Mouse (Mus musculus): ENCODE measurements at regions not wholly inside any gene's neighbourhood (a gene's known extent, or its start where the extent isn't known, plus 50 kb on each side); places are given as distances from the start of the nearest gene placed in this dataset.

DNA sequence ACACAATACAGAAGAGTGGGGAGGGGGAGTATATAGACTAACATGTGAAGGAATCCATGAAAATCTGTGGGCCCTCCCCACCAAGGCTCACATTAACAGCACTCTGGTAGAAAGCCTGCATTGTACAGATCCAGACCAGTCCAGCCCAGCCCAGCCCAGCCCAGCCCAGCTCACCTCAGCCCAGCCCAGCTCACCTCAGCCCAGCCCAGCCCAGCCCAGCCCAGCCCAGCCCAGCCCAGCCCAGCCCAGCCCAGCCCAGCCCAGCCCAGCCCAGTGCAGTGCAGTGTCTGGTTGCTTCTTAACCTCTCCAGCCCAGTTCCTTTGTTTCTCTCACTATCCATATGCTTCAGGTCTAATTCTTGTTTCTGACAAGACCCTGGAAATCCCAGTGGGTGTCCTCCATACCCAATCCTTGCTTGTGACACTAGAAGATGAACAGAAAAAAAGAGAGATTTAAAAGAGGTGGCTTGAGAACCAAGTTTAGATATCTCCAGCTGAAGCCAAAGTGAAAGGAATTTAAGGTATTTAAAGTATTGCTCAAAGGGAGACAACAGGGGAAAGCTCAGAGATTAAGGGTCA, 366.5 kb downstream of the Adam3 start:
- no peak overlapping the region for H3K27ac ChIP-seq (ENCODE audit: low read length)
- H3K36me3 ChIP-seq (ENCODE audit: insufficient read depth, low read length): no peaks in the 10 kb centered on the region
- H3K4me1 ChIP-seq (ENCODE audit: insufficient read depth, low read length): no peaks in the 10 kb centered on the region
- peak; percentile 82 for ATAC-seq (ENCODE audit: low FRiP score, low TSS enrichment)
- H3K9ac ChIP-seq (replicated peaks; ENCODE audit: low read length): no peak overlapping the region
- no peak overlapping the region for H3K4me3 ChIP-seq (ENCODE audit: low read length)
- no peaks in the 10 kb centered on the region for H3K9me3 ChIP-seq (ENCODE audit: low read length)
- H3K27me3 ChIP-seq (ENCODE audit: insufficient read depth, low read length): no peaks in the 10 kb centered on the region
- H3K4me2 ChIP-seq (replicated peaks; ENCODE audit: low read depth, low read length): no peak overlapping the region

DNA sequence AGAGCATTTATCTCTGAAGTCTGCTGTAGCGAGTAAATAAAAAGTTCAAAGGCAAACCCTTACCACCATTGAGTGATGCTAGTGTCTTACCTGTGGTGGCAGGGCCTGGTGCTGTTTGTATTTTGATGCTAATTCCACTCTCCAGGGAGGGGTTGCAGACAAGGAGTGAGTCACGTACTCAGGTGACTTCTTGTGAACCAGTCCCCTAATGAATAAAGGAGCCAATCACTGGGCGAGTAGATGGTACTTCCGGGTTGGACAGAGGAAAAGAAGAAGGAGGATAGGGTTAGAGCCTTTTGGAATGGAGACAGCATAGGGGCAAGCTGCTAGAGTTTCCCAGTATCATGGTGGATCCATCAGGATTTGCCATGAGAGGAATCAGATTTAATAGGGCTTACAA, 370.5 kb downstream of the Adam3 start:
- no peak overlapping the region for H3K27ac ChIP-seq (ENCODE audit: low read length)
- no peak overlapping the region for H3K4me2 ChIP-seq (replicated peaks; ENCODE audit: low read depth, low read length)
- no peak overlapping the region for H3K4me3 ChIP-seq (ENCODE audit: low read length)
- H3K9me3 ChIP-seq (ENCODE audit: low read length): no peaks in the 10 kb centered on the region
- ATAC-seq (ENCODE audit: low FRiP score, low TSS enrichment): no peak
- H3K4me1 ChIP-seq (ENCODE audit: insufficient read depth, low read length): peaks cover 15% of the 10 kb centered on the region
- no peaks in the 10 kb centered on the region for H3K27me3 ChIP-seq (ENCODE audit: insufficient read depth, low read length)
- H3K36me3 ChIP-seq (ENCODE audit: insufficient read depth, low read length): no peaks in the 10 kb centered on the region
- 90% methylated on average over 4 of the region's 4 CpGs for WGBS
- no peak overlapping the region for H3K9ac ChIP-seq (replicated peaks; ENCODE audit: low read length)

DNA sequence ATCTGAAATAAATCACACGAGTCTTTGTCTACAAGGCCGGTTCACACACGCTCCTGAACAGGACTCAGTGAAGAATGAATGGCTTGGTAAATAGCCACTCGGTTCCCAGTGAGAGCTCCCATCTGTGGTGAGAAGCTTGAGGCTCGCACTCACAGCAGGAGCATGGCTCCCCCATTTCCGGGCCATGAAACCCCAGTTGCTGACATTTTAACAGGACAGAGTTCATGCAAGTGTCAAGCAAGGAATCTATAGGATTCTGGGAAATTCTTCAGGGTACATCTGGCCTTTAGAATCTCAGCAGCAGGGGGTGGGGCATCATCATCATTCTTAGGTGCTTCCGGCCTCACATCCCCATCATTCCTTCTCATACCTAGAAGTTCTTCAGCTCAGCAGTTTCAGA, 371.8 kb downstream of the Adam3 start:
- Histone ChIP-seq H3K36me3 (ENCODE audit: insufficient read depth, low read length) (no peaks in the 10 kb centered on the region), H3K9me3 (ENCODE audit: low read length) (no peaks in the 10 kb centered on the region), H3K4me1 (ENCODE audit: insufficient read depth, low read length) (peaks cover 15% of the 10 kb centered on the region), H3K27ac (ENCODE audit: low read length) (no peak overlapping the region), H3K4me3 (ENCODE audit: low read length) (no peak overlapping the region), H3K4me2 (replicated peaks; ENCODE audit: low read depth, low read length) (no peak overlapping the region), H3K27me3 (ENCODE audit: insufficient read depth, low read length) (no peaks in the 10 kb centered on the region), H3K9ac (replicated peaks; ENCODE audit: low read length) (no peak overlapping the region)
- 54% methylated on average over 7 of the region's 7 CpGs for WGBS
- ATAC-seq (ENCODE audit: low FRiP score, low TSS enrichment): no peak

DNA sequence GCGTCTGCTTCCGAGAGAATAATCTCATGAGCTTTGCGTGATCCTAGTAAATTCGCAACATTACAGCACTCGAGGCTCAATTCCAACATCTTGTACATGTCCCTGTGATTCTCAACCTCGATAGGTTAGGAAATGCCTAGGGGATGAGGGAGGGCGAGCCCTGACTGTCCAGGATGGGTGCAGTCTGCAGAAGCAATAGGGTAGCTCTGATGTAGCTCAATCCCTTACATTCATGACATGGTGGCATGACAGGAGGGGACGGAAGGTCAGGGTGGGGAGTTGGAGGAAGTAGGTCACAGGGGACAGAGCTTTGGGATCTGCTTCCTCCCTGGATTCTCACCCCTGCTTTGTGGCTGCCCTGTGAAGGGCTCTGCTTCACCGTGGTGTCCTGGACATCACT, 373.3 kb downstream of the Adam3 start:
- H3K27me3 ChIP-seq (ENCODE audit: insufficient read depth, low read length): no peaks in the 10 kb centered on the region
- peak; percentile 43; the same call in 1 of the 2 replicates for ATAC-seq (ENCODE audit: low FRiP score, low TSS enrichment)
- H3K36me3 ChIP-seq (ENCODE audit: insufficient read depth, low read length): no peaks in the 10 kb centered on the region
- no peak overlapping the region for H3K4me3 ChIP-seq (ENCODE audit: low read length)
- H3K4me2 ChIP-seq (replicated peaks; ENCODE audit: low read depth, low read length): peak overlapping the region; percentile 49
- H3K4me1 ChIP-seq (ENCODE audit: insufficient read depth, low read length): peaks cover 15% of the 10 kb centered on the region
- H3K9me3 ChIP-seq (ENCODE audit: low read length): no peaks in the 10 kb centered on the region
- WGBS: 44% methylated on average over 9 of the region's 9 CpGs
- H3K9ac ChIP-seq (replicated peaks; ENCODE audit: low read length): no peak overlapping the region
- no peak overlapping the region for H3K27ac ChIP-seq (ENCODE audit: low read length)

DNA sequence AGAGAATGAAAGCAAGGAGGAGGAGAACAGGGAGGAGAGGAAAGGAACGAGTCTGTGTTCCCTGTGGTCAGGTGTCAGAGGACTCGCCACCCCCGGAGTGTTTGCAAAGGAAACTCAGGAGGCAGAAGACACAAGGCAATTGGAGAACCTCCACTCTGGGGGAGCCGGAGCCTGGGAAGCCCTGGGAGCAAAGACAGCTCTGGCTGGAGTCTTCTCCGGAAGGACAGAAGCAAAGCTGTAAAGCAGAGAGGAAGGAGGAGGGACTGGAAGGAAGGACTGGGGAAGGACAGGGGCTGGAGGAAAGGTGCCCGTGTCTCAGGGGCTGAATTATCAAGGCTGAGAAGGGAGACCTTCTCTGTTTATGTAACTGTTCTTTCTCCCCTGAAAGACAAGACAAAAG, 373.9 kb downstream of the Adam3 start:
- 7% methylated on average over 6 of the region's 6 CpGs for WGBS
- H3K9ac ChIP-seq (replicated peaks; ENCODE audit: low read length): peak overlapping the region; percentile 54; the same call in 1 of the 2 replicates

DNA sequence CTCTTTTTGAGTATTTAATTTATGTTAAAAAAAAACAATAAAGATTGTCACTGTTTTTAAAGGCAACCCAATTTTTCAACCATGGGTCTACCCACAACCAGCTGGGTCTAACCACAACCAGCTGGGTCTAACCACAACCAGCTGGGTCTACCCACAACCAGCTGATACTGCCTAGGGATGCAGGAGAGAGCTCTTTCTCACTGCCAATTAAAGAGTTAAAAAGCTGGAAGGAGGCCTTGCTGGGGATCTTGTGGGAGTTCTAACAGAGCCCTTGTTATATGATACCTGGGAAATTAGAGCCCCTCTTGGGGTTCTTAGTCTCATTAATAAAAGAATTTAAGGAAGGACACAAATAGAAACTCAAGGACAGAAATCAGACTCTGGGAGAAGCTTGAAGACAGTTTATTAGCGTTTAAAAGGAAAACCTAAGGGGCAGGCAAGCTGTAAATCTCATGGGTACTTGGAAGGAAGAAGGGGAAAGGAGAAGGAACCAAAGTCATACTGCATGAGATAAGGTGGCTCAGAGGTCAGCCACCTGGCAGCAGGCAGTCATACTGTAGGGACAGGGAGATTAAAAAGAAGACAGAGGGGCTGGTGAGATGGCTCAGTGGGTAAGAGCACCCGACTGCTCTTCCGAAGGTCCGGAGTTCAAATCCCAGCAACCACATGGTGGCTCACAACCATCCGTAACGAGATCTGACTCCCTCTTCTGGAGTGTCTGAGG, 379.1 kb downstream of the Adam3 start:
- Histone ChIP-seq H3K27ac (ENCODE audit: low read length) (no peak overlapping the region), H3K27me3 (ENCODE audit: insufficient read depth, low read length) (no peaks in the 10 kb centered on the region), H3K4me3 (ENCODE audit: low read length) (no peak overlapping the region), H3K9me3 (ENCODE audit: low read length) (no peaks in the 10 kb centered on the region), H3K4me1 (ENCODE audit: insufficient read depth, low read length) (peaks cover 2% of the 10 kb centered on the region), H3K36me3 (ENCODE audit: insufficient read depth, low read length) (no peaks in the 10 kb centered on the region), H3K9ac (replicated peaks; ENCODE audit: low read length) (no peak overlapping the region), H3K4me2 (replicated peaks; ENCODE audit: low read depth, low read length) (no peak overlapping the region)
- WGBS: 45% methylated on average over 6 of the region's 6 CpGs
- ATAC-seq (ENCODE audit: low FRiP score, low TSS enrichment): peak; percentile 87

More for the DNA sequence above, 373.9 kb downstream of the Adam3 start:
- no peak for ATAC-seq (ENCODE audit: low FRiP score, low TSS enrichment)
- Histone ChIP-seq H3K27me3 (ENCODE audit: insufficient read depth, low read length) (no peaks in the 10 kb centered on the region), H3K9me3 (ENCODE audit: low read length) (no peaks in the 10 kb centered on the region), H3K36me3 (ENCODE audit: insufficient read depth, low read length) (no peaks in the 10 kb centered on the region), H3K4me3 (ENCODE audit: low read length) (peak overlapping the region; percentile 28), H3K27ac (ENCODE audit: low read length) (peak overlapping the region; percentile 52), H3K4me2 (replicated peaks; ENCODE audit: low read depth, low read length) (peak overlapping the region; percentile 49), H3K4me1 (ENCODE audit: insufficient read depth, low read length) (peaks cover 15% of the 10 kb centered on the region)

DNA sequence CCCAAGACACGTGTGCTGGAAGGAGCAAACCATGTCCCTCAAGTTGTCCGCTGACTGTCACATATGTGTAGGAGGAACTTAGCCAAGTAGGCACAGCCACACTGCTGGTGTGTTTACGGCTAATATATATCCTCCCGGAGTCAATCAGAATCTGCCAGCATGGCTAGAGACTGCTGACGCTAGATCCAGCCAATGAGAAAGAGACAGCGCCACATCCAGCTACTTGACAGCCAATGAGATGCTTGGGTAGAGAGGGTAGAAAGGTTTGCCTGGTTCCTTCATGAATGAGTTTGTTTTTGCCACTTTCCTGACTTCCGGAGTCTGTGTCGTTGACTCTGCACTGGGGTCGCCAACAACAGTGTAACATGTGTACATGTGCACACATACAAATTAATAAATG, 387.0 kb downstream of the Adam3 start:
- WGBS: 91% methylated on average over 9 of the region's 9 CpGs
- Histone ChIP-seq H3K27me3 (ENCODE audit: insufficient read depth, low read length) (no peaks in the 10 kb centered on the region), H3K4me3 (ENCODE audit: low read length) (no peak overlapping the region), H3K9me3 (ENCODE audit: low read length) (no peaks in the 10 kb centered on the region), H3K4me1 (ENCODE audit: insufficient read depth, low read length) (0 out of 2 replicates have a peak, but pooled peaks cover 4% of the 10 kb centered on the region), H3K4me2 (replicated peaks; ENCODE audit: low read depth, low read length) (no peak overlapping the region), H3K27ac (ENCODE audit: low read length) (no peak overlapping the region), H3K36me3 (ENCODE audit: insufficient read depth, low read length) (0 out of 2 replicates have a peak, but pooled peaks cover 2% of the 10 kb centered on the region), H3K9ac (replicated peaks; ENCODE audit: low read length) (no peak overlapping the region)
- no peak for ATAC-seq (ENCODE audit: low FRiP score, low TSS enrichment)

DNA sequence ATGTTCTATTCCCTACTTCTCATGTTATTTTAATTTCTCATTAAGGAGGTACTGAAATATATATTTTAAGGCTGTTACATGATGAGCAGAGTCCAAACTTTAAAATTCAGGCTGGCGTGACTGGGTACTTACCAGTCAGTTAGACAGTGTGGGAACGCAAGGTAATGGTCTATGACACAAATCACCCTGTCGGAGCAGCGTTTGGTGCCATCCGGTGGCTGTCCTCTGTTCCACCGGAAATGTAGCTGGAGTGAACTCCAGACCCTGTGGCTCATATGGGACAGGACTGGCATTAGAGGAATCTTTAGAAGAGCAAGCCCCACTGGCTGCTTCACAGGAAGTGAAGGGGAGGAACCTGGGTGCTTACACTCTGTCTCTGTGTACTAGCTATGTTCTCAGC, 388.0 kb downstream of the Adam3 start:
- WGBS: 23% methylated on average over 6 of the region's 6 CpGs
- ATAC-seq (ENCODE audit: low FRiP score, low TSS enrichment): peak; percentile 51; the same call in 1 of the 2 replicates

DNA sequence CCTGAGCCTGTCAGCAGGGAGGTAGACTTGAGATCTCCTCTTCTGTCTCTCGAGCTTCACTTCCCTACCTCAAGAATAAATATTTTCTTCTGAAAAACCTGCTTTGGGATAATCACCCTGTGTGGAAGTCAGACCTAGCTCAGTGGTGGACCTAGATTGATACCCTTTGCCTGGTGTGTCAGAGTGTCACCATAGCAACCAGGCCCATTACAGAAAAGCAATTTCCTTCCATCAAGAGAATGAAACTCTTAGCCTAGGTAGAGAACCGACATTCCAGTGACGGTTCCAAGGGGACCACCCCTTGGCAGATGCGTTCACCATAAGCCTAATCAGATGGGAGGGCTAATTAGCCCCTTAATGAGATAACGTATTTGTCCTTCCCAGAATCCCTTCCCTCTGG, 389.9 kb downstream of the Adam3 start:
- ATAC-seq (ENCODE audit: low FRiP score, low TSS enrichment): no peak
- 58% methylated on average over 5 of the region's 5 CpGs for WGBS
- H3K36me3 ChIP-seq (ENCODE audit: insufficient read depth, low read length): 0 out of 2 replicates have a peak, but pooled peaks cover 2% of the 10 kb centered on the region
- no peak overlapping the region for H3K27ac ChIP-seq (ENCODE audit: low read length)
- 0 out of 2 replicates have a peak, but pooled peaks cover 4% of the 10 kb centered on the region for H3K4me1 ChIP-seq (ENCODE audit: insufficient read depth, low read length)
- no peak overlapping the region for H3K9ac ChIP-seq (replicated peaks; ENCODE audit: low read length)
- H3K4me2 ChIP-seq (replicated peaks; ENCODE audit: low read depth, low read length): no peak overlapping the region
- H3K9me3 ChIP-seq (ENCODE audit: low read length): no peaks in the 10 kb centered on the region
- H3K27me3 ChIP-seq (ENCODE audit: insufficient read depth, low read length): no peaks in the 10 kb centered on the region
- no peak overlapping the region for H3K4me3 ChIP-seq (ENCODE audit: low read length)

More for the DNA sequence above, 388.0 kb downstream of the Adam3 start:
- Histone ChIP-seq H3K9me3 (ENCODE audit: low read length) (no peaks in the 10 kb centered on the region), H3K4me2 (replicated peaks; ENCODE audit: low read depth, low read length) (no peak overlapping the region), H3K9ac (replicated peaks; ENCODE audit: low read length) (no peak overlapping the region), H3K27ac (ENCODE audit: low read length) (no peak overlapping the region), H3K27me3 (ENCODE audit: insufficient read depth, low read length) (no peaks in the 10 kb centered on the region), H3K4me3 (ENCODE audit: low read length) (no peak overlapping the region), H3K36me3 (ENCODE audit: insufficient read depth, low read length) (0 out of 2 replicates have a peak, but pooled peaks cover 2% of the 10 kb centered on the region), H3K4me1 (ENCODE audit: insufficient read depth, low read length) (0 out of 2 replicates have a peak, but pooled peaks cover 4% of the 10 kb centered on the region)

DNA sequence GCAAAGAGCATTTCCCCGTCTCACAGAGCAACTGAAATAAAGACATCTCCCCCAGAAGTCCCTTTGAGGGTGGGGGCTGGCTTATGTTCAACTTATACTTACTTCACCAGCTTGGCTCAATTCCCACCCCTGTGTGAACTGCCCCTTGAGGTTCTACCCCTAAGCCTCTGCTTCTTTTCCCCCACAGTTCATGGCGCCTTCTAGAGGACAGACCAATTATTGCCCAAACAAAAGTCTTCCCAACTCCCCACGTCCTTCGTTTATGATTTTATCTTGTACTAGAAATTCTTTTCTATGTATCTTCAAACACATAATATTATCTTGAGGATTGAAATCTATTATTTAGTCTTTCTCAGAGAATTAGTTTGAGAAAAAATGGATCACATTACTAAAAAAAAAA, 391.9 kb downstream of the Adam3 start:
- ATAC-seq (ENCODE audit: low FRiP score, low TSS enrichment): no peak
- Histone ChIP-seq H3K4me3 (ENCODE audit: low read length) (no peak overlapping the region), H3K27ac (ENCODE audit: low read length) (no peak overlapping the region), H3K36me3 (ENCODE audit: insufficient read depth, low read length) (no peaks in the 10 kb centered on the region), H3K9ac (replicated peaks; ENCODE audit: low read length) (no peak overlapping the region), H3K9me3 (ENCODE audit: low read length) (no peaks in the 10 kb centered on the region), H3K27me3 (ENCODE audit: insufficient read depth, low read length) (no peaks in the 10 kb centered on the region), H3K4me1 (ENCODE audit: insufficient read depth, low read length) (0 out of 2 replicates have a peak, but pooled peaks cover 4% of the 10 kb centered on the region), H3K4me2 (replicated peaks; ENCODE audit: low read depth, low read length) (no peak overlapping the region)
- 78% methylated on average over 4 of the region's 4 CpGs for WGBS

Data from kidney, embryonic 16.5 days (tissue).